Mouse (Mus musculus) kidney, postnatal 0 days (tissue): ENCODE measurements around the gene Icmt. TPM values are rescaled to one million over a fixed set of nuclear protein-coding genes. Genes with fewer than 3 reads are reported as not detected.

Source experiments
- ATAC-seq: fragments of 200-750 bp; cut with Nextera tagmentation; replicated peaks from 2 replicates; pipeline ENCODE4 v1.8.0; 2017; ENCODE audit warnings: low read depth, moderate number of reproducible peaks, moderate TSS enrichment, moderate library complexity; ENCODE audit not compliant: low FRiP score
- DNase-seq: peaks from one replicate; pipeline ENCODE4 v3.0.0-alpha.2; 2016; ENCODE audit warnings: low spot score
- H3K27ac ChIP-seq: fragments of 300-500 bp; sonication (generic); 2 replicates; pipeline ENCODE4 v1.5.1; 2014; ENCODE audit warnings: mild to moderate bottlenecking
- H3K27me3 ChIP-seq: fragments of 300-500 bp; sonication (generic); 2 replicates; pipeline ENCODE4 v1.6.1; 2014; ENCODE audit warnings: low read length, mixed read lengths; ENCODE audit not compliant: insufficient read depth
- H3K36me3 ChIP-seq: fragments of 300-500 bp; sonication (generic); 2 replicates; pipeline ENCODE4 v1.6.1; 2014; ENCODE audit warnings: low read length, mixed read lengths; ENCODE audit not compliant: insufficient read depth
- H3K4me1 ChIP-seq: fragments of 300-500 bp; sonication (generic); replicated peaks from 2 replicates; pipeline ENCODE4 v1.6.1; 2014; ENCODE audit warnings: antibody characterized with exemption, low read length, mixed read lengths; ENCODE audit not compliant: insufficient read depth
- H3K4me2 ChIP-seq: fragments of 300-500 bp; sonication (generic); 2 replicates; pipeline ENCODE4 v1.6.1; 2014; ENCODE audit warnings: mild to moderate bottlenecking, low read length, moderate library complexity, mixed read lengths
- H3K4me3 ChIP-seq: fragments of 300-500 bp; sonication (generic); replicated peaks from 2 replicates; pipeline ENCODE4 v1.5.1; 2014; ENCODE audit warnings: low read depth, low read length
- H3K9ac ChIP-seq: fragments of 300-500 bp; sonication (generic); 2 replicates; pipeline ENCODE4 v1.6.1; 2014; ENCODE audit warnings: low read depth, low read length
- H3K9me3 ChIP-seq: fragments of 300-500 bp; sonication (generic); replicated peaks from 2 replicates; pipeline ENCODE4 v1.6.1; 2016; ENCODE audit warnings: low read length, inconsistent platforms, mixed read lengths
- CTCF ChIP-seq: IDR thresholded peaks from 2 replicates; pipeline ENCODE4 v1.5.1; 2016; ENCODE audit warnings: antibody characterized with exemption, low read depth, mild to moderate bottlenecking, moderate library complexity
- WGBS: fragments of 180-500 bp; shearing (Covaris S2); extraction: QIAGEN DNeasy Blood & Tissue Kit; methylation state at CpG from one replicate; pipeline ENCODE4 v1.1.7; 2014; 5-methylcytosine and 5-hydroxymethylcytosine counted together
- polyA plus RNA-seq: library from polyadenylated mRNA; unstranded; fragments of >200 nt; fragmentation: Nextera tagmentation; extraction: Ambion mirVana; gene quantifications from 2 replicates; pipeline ENCODE4 v1.2.1, GENCODE M21; 2015

Icmt gene
- polyA plus RNA-seq, 1 experiment from 2014 or later, result 20.0 TPM

GRCm38 (mm10) chr4:152315498-152316213, 18.6 kb downstream of the Icmt start:
- H3K27ac ChIP-seq, result no peak overlapping the region
- DNase-seq (no peak), ATAC-seq (no peak)
- H3K27me3 ChIP-seq, result peaks cover 39% of the 10 kb centered on the region
- no peak for TF ChIP-seq CTCF
- peak overlapping the region; percentile 26 for H3K4me3 ChIP-seq
- no peaks in the 10 kb centered on the region for H3K9me3 ChIP-seq
- 0 out of 2 replicates have a peak overlapping the region, but pooled peaks have one; percentile 8 for H3K9ac ChIP-seq
- no peaks in the 10 kb centered on the region for H3K36me3 ChIP-seq
- H3K4me2 ChIP-seq, result peak overlapping the region; percentile 58
- 1% methylated on average over 43 of the region's 43 CpGs for WGBS
- peaks cover 30% of the 10 kb centered on the region for H3K4me1 ChIP-seq

- H3K9ac ChIP-seq, result no peak overlapping the region
- no peaks in the 10 kb centered on the region for H3K36me3 ChIP-seq
- DNase-seq, result no peak
- no peak overlapping the region for H3K27ac ChIP-seq
- H3K9me3 ChIP-seq, result no peaks in the 10 kb centered on the region
- no peak overlapping the region for H3K4me3 ChIP-seq
- no peak for TF ChIP-seq CTCF
- 85% methylated on average over 6 of the region's 6 CpGs for WGBS
- peaks cover 30% of the 10 kb centered on the region for H3K27me3 ChIP-seq
- no peak overlapping the region for H3K4me2 ChIP-seq
- peaks cover 24% of the 10 kb centered on the region for H3K4me1 ChIP-seq
- ATAC-seq, result no peak
Observed at GRCm38 (mm10) chr4:152317631-152318033, 20.6 kb downstream of the Icmt start.

- H3K4me1 ChIP-seq, result peaks cover 14% of the 10 kb centered on the region; the same call in 1 of the 2 replicates
- 0 out of 2 replicates have a peak within 1 kb of the TSS, but pooled peaks have one; percentile 14 for H3K4me3 ChIP-seq
- H3K36me3 ChIP-seq, result no peaks in the 10 kb centered on the region
- peak within 1 kb of the TSS; percentile 49 for H3K4me2 ChIP-seq
- peak; percentile 61; the same call in 1 of the 2 replicates for TF ChIP-seq CTCF
- no peaks in the 10 kb centered on the region for H3K9me3 ChIP-seq
- DNase-seq, result peak; percentile 65
- no peak within 1 kb of the TSS; the same call in 1 of the 2 replicates for H3K27ac ChIP-seq
- H3K27me3 ChIP-seq, result peaks cover 24% of the 10 kb centered on the region
- peak within 1 kb of the TSS; percentile 37; the same call in 1 of the 2 replicates for H3K9ac ChIP-seq
- ATAC-seq, result no peak; the same call in 1 of the 2 replicates
- 3% methylated on average over 26 of the region's 26 CpGs for WGBS
Observed at GRCm38 (mm10) chr4:152318517-152319234, 21.6 kb downstream of the Icmt start, which contains the start of gene Rnf207. Rnf207 (minus strand) TSS chr4:152318993.

- Histone ChIP-seq H3K9ac (no peak overlapping the region), H3K9me3 (no peaks in the 10 kb centered on the region), H3K4me3 (no peak overlapping the region), H3K4me2 (no peak overlapping the region), H3K36me3 (no peaks in the 10 kb centered on the region), H3K27me3 (0 out of 2 replicates have a peak, but pooled peaks cover 6% of the 10 kb centered on the region), H3K27ac (no peak overlapping the region), H3K4me1 (peaks cover 7% of the 10 kb centered on the region; the same call in 1 of the 2 replicates)
- ATAC-seq (no peak), DNase-seq (no peak)
- 34% methylated on average over 5 of the region's 5 CpGs for WGBS
- TF ChIP-seq CTCF, result no peak
Observed at GRCm38 (mm10) chr4:152321464-152321863, 24.4 kb downstream of the Icmt start.

GRCm38 (mm10) chr4:152324641-152325562, 27.9 kb downstream of the Icmt start:
- ATAC-seq, result 0 out of 2 replicates have a peak, but pooled peaks have one; percentile 11
- 51% methylated on average over 16 of the region's 16 CpGs for WGBS

More at GRCm38 (mm10) chr4:152324641-152325562, 27.9 kb downstream of the Icmt start:
- no peak overlapping the region for H3K9ac ChIP-seq
- no peaks in the 10 kb centered on the region for H3K27me3 ChIP-seq
- peaks cover 7% of the 10 kb centered on the region; the same call in 1 of the 2 replicates for H3K4me1 ChIP-seq
- H3K36me3 ChIP-seq, result peaks cover 11% of the 10 kb centered on the region; the same call in 1 of the 2 replicates
- H3K9me3 ChIP-seq, result no peaks in the 10 kb centered on the region
- H3K27ac ChIP-seq, result no peak overlapping the region
- no peak for TF ChIP-seq CTCF
- H3K4me3 ChIP-seq, result peak overlapping the region; percentile 93
- DNase-seq, result no peak
- peak overlapping the region; percentile 84; the same call in 1 of the 2 replicates for H3K4me2 ChIP-seq
